Mouse (Mus musculus): Measurements from ENCODE around the gene Urad. TPM values are rescaled to one million over a fixed set of nuclear protein-coding genes. Genes with fewer than 3 reads are reported as not detected.

Urad gene
- polyA plus RNA-seq, 1 experiment from 2014 or later, result not detected

GRCm38 (mm10) chr5:147323237-147323917, 1.1 kb upstream of the Urad start:
- H3K9ac ChIP-seq, result no peak overlapping the region
- ATAC-seq (ENCODE audit: extremely low read depth, insufficient number of reproducible peaks, low FRiP score, low TSS enrichment), result no peak; the same call in 1 of the 2 replicates
- H3K9me3 ChIP-seq, result 0 out of 2 replicates have a peak, but pooled peaks cover 7% of the 10 kb centered on the region
- no peak overlapping the region for H3K4me3 ChIP-seq
- H3K36me3 ChIP-seq, result no peaks in the 10 kb centered on the region
- 10% methylated on average over 17 of the region's 17 CpGs for WGBS
- H3K4me1 ChIP-seq, result no peaks in the 10 kb centered on the region
- H3K27me3 ChIP-seq (replicated peaks), result peaks cover 52% of the 10 kb centered on the region
- H3K4me2 ChIP-seq, result no peak overlapping the region
- H3K27ac ChIP-seq (replicated peaks), result no peak overlapping the region

GRCm38 (mm10) chr5:147319653-147320052, 2.6 kb downstream of the Urad start:
- Histone ChIP-seq H3K4me1 (peaks cover 11% of the 10 kb centered on the region), H3K27me3 (replicated peaks) (peaks cover 85% of the 10 kb centered on the region), H3K27ac (replicated peaks) (no peak overlapping the region), H3K36me3 (no peaks in the 10 kb centered on the region), H3K9ac (no peak overlapping the region), H3K9me3 (no peaks in the 10 kb centered on the region), H3K4me3 (no peak overlapping the region), H3K4me2 (no peak overlapping the region)
- ATAC-seq (ENCODE audit: extremely low read depth, insufficient number of reproducible peaks, low FRiP score, low TSS enrichment), result no peak

GRCm38 (mm10) chr5:147317991-147318390, 4.2 kb downstream of the Urad start:
- H3K4me3 ChIP-seq, result no peak overlapping the region
- H3K4me2 ChIP-seq, result no peak overlapping the region
- H3K9me3 ChIP-seq, result no peaks in the 10 kb centered on the region
- no peaks in the 10 kb centered on the region for H3K36me3 ChIP-seq
- H3K9ac ChIP-seq, result no peak overlapping the region
- H3K27ac ChIP-seq (replicated peaks), result no peak overlapping the region
- H3K4me1 ChIP-seq, result peaks cover 12% of the 10 kb centered on the region
- peaks cover 98% of the 10 kb centered on the region for H3K27me3 ChIP-seq (replicated peaks)
- WGBS, result 27% methylated on average over 7 of the region's 7 CpGs
- no peak for ATAC-seq (ENCODE audit: extremely low read depth, insufficient number of reproducible peaks, low FRiP score, low TSS enrichment)

GRCm38 (mm10) chr5:147317321-147317720, 4.9 kb downstream of the Urad start:
- Histone ChIP-seq H3K9ac (no peak overlapping the region), H3K4me1 (peaks cover 12% of the 10 kb centered on the region), H3K36me3 (no peaks in the 10 kb centered on the region), H3K27me3 (replicated peaks) (peaks cover 98% of the 10 kb centered on the region), H3K27ac (replicated peaks) (no peak overlapping the region), H3K9me3 (no peaks in the 10 kb centered on the region), H3K4me3 (no peak overlapping the region), H3K4me2 (no peak overlapping the region)
- no peak for ATAC-seq (ENCODE audit: extremely low read depth, insufficient number of reproducible peaks, low FRiP score, low TSS enrichment)
- 3% methylated on average over 7 of the region's 7 CpGs for WGBS

- H3K36me3 ChIP-seq, result no peaks in the 10 kb centered on the region
- peak overlapping the region; percentile 46 for H3K4me2 ChIP-seq
- H3K9me3 ChIP-seq, result no peaks in the 10 kb centered on the region
- H3K4me1 ChIP-seq, result peaks cover 12% of the 10 kb centered on the region
- H3K27ac ChIP-seq (replicated peaks), result no peak overlapping the region
- ATAC-seq (ENCODE audit: extremely low read depth, insufficient number of reproducible peaks, low FRiP score, low TSS enrichment), result no peak
- WGBS, result 1% methylated on average over 25 of the region's 25 CpGs
- peak overlapping the region; percentile 34 for H3K4me3 ChIP-seq
- H3K9ac ChIP-seq, result no peak overlapping the region
- H3K27me3 ChIP-seq (replicated peaks), result peaks cover 98% of the 10 kb centered on the region
These were observed 6.7 kb downstream of the Urad start for GRCm38 (mm10) chr5:147315432-147316075.

GRCm38 (mm10) chr5:147314646-147315431, 7.4 kb downstream of the Urad start:
- no peaks in the 10 kb centered on the region for H3K36me3 ChIP-seq
- peak overlapping the region; percentile 34 for H3K4me3 ChIP-seq
- H3K27me3 ChIP-seq (replicated peaks), result peaks cover 98% of the 10 kb centered on the region
- WGBS, result 1% methylated on average over 39 of the region's 39 CpGs
- no peak overlapping the region for H3K27ac ChIP-seq (replicated peaks)
- peaks cover 12% of the 10 kb centered on the region for H3K4me1 ChIP-seq
- no peaks in the 10 kb centered on the region for H3K9me3 ChIP-seq
- H3K4me2 ChIP-seq, result peak overlapping the region; percentile 46
- no peak overlapping the region for H3K9ac ChIP-seq
- ATAC-seq (ENCODE audit: extremely low read depth, insufficient number of reproducible peaks, low FRiP score, low TSS enrichment), result no peak

GRCm38 (mm10) chr5:147312830-147313685, 9.2 kb downstream of the Urad start:
- no peaks in the 10 kb centered on the region for H3K9me3 ChIP-seq
- H3K27ac ChIP-seq (replicated peaks), result no peak overlapping the region
- H3K4me1 ChIP-seq, result peaks cover 12% of the 10 kb centered on the region
- no peak overlapping the region for H3K4me2 ChIP-seq
- ATAC-seq (ENCODE audit: extremely low read depth, insufficient number of reproducible peaks, low FRiP score, low TSS enrichment), result no peak
- H3K27me3 ChIP-seq (replicated peaks), result peaks cover 100% of the 10 kb centered on the region
- no peak overlapping the region for H3K9ac ChIP-seq
- no peaks in the 10 kb centered on the region for H3K36me3 ChIP-seq
- 3% methylated on average over 27 of the region's 27 CpGs for WGBS
- H3K4me3 ChIP-seq, result no peak overlapping the region

GRCm38 (mm10) chr5:147309786-147310185, 12.5 kb downstream of the Urad start:
- Histone ChIP-seq H3K27me3 (replicated peaks) (peaks cover 100% of the 10 kb centered on the region), H3K9me3 (no peaks in the 10 kb centered on the region), H3K27ac (replicated peaks) (no peak overlapping the region), H3K9ac (no peak overlapping the region), H3K4me3 (no peak overlapping the region), H3K4me2 (no peak overlapping the region), H3K4me1 (peaks cover 17% of the 10 kb centered on the region), H3K36me3 (no peaks in the 10 kb centered on the region)
- WGBS, result 0% methylated on average over 2 of the region's 2 CpGs
- ATAC-seq (ENCODE audit: extremely low read depth, insufficient number of reproducible peaks, low FRiP score, low TSS enrichment), result no peak

- WGBS, result 6% methylated on average over 9 of the region's 9 CpGs
- ATAC-seq (ENCODE audit: extremely low read depth, insufficient number of reproducible peaks, low FRiP score, low TSS enrichment), result no peak
- peaks cover 100% of the 10 kb centered on the region for H3K27me3 ChIP-seq (replicated peaks)
These were observed 13.8 kb downstream of the Urad start for GRCm38 (mm10) chr5:147308451-147308850.

GRCm38 (mm10) chr5:147307398-147307785, 14.8 kb downstream of the Urad start:
- no peak overlapping the region for H3K9ac ChIP-seq
- WGBS, result 2% methylated on average over 12 of the region's 12 CpGs
- no peaks in the 10 kb centered on the region for H3K36me3 ChIP-seq
- no peak overlapping the region for H3K4me2 ChIP-seq
- no peak for ATAC-seq (ENCODE audit: extremely low read depth, insufficient number of reproducible peaks, low FRiP score, low TSS enrichment)
- H3K27me3 ChIP-seq (replicated peaks), result peaks cover 100% of the 10 kb centered on the region
- H3K9me3 ChIP-seq, result no peaks in the 10 kb centered on the region
- H3K4me1 ChIP-seq, result peaks cover 20% of the 10 kb centered on the region
- H3K4me3 ChIP-seq, result no peak overlapping the region
- H3K27ac ChIP-seq (replicated peaks), result no peak overlapping the region

More at GRCm38 (mm10) chr5:147308451-147308850, 13.8 kb downstream of the Urad start:
- H3K9ac ChIP-seq, result no peak overlapping the region
- H3K9me3 ChIP-seq, result no peaks in the 10 kb centered on the region
- H3K4me3 ChIP-seq, result no peak overlapping the region
- no peak overlapping the region for H3K4me2 ChIP-seq
- H3K36me3 ChIP-seq, result no peaks in the 10 kb centered on the region
- no peak overlapping the region for H3K27ac ChIP-seq (replicated peaks)
- H3K4me1 ChIP-seq, result peaks cover 20% of the 10 kb centered on the region
